Mouse (Mus musculus): ENCODE data around the gene Spata17.

DNA sequence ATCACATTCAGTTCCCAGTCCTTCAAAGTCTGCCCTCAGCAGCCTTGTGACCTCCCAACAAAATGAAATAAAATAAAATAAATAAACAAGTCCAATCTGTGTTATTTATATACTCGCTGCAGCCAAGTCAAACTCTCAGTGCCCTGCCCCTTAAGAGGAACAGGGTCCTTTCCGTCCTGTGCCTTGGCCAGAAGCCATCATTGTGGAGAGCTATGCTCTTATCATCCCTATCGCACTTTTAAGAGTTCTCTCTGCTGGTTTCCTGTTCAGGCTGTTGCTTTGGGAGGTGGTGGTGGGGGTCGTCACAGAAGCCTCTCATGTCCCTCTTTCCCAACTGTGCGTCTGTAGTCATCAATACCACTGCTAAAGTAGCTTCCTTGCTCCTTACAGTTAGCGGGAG, 97.2 kb downstream of the Spata17 start:
- TF ChIP-seq GATA1 (IDR thresholded peaks at IDR 0.05; ENCODE audit: borderline replicate concordance, low read length) (no peak), FLI1 (IDR thresholded peaks at IDR 0.05; ENCODE audit: low read length) (no peak)

All from megakaryocyte, embryonic 14.5 days (primary cell).